Mouse (Mus musculus) heart, postnatal 0 days (tissue): Measurements from ENCODE around the gene Mrpl33.

Experiments used
- CTCF ChIP-seq: IDR thresholded peaks from 2 replicates; pipeline ENCODE4 v1.5.1; 2016; ENCODE audit warnings: antibody characterized with exemption, control low read depth, low read depth
- EP300 ChIP-seq: IDR thresholded peaks from 2 replicates; pipeline ENCODE4 v1.6.1; 2016; ENCODE audit warnings: antibody characterized with exemption, low read depth

DNA sequence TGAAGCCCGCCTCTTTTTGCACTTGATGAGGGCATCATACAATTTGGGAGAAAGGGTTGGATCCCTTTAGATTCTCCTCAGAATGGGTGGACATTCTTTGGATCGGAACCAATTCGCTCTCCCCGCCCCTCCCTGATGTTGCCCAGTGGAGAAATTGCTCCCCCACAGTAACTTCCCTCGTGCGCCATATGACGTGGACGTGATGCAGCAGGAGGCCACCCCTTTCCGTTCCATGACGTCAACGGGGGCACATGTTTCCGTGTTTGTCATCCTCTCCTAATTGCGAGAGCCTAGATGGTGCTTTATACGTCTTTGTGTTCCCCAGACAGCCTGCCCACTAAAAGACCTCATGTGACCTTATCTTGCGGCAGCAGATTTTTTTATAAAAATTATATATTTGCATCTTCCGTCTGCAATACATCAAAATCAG is 101.6 kb downstream of the Mrpl33 start:
- no peak for TF ChIP-seq CTCF
- TF ChIP-seq EP300, result peak; percentile 93
